Mouse (Mus musculus) E14TG2a.4 (cell line): Measurements from ENCODE around the gene Ndfip2.

ENCODE experiments used
- H3K27me3 ChIP-seq: 2 replicates; pipeline ENCODE4 v1.6.1; 2014; ENCODE audit warnings: low read length, control low read depth; ENCODE audit not compliant: insufficient read depth
- H3K36me3 ChIP-seq: 2 replicates; pipeline ENCODE4 v1.6.1; 2014; ENCODE audit warnings: low read length, control low read depth; ENCODE audit not compliant: insufficient read depth
- H3K4me1 ChIP-seq: replicated peaks from 2 replicates; pipeline ENCODE4 v1.6.1; 2014; ENCODE audit warnings: low read depth, low read length, control low read depth
- H3K4me3 ChIP-seq: replicated peaks from 2 replicates; pipeline ENCODE4 v1.5.1; 2014; ENCODE audit warnings: mild to moderate bottlenecking, low read length
- H3K9me3 ChIP-seq: 2 replicates; pipeline ENCODE4 v1.6.1; 2014; ENCODE audit warnings: low read length, control low read depth
- CTCF ChIP-seq: conservative IDR thresholded peaks from 2 replicates; pipeline ENCODE4 v1.5.1; 2014; ENCODE audit warnings: low read length
- NANOG ChIP-seq: IDR thresholded peaks from 2 replicates; pipeline ENCODE4 v1.6.1; 2014; ENCODE audit warnings: borderline replicate concordance, low read length, mixed read lengths
- POU5F1 ChIP-seq: IDR thresholded peaks from 2 replicates; pipeline ENCODE4 v1.6.1; 2014; ENCODE audit warnings: low read length, borderline replicate concordance

The Ndfip2 gene

DNA sequence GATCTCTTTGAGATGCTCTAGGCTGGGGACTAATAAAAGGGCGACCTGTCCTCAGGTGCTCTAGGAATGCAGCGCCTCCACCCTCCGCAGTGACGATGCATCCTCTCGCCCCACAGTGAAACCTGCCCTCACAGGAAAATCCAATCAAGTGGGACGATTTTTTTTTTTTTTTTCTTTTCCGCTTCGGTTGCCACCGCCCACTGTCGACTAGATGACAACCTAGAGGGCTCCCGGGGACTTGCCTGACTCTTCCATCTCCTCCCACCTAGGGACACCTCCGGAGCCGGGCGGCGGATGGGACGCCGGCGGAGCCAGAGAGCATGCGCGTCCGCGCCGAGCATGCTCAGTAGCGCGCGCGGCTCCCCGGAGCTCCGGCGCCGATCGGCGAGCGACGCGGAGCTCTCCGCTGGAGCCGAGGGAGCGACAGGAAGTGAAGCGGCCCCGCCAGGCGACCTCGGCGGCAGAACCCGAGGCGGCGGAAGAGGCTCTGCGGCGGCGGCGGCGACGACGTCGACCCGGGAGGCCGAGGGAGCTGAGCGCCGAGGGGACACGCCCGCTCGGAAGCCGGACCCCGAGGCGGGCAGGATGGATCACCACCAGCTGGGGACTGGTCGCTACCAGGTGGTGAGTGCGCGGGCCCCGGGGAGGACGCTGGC is at the start of gene Ndfip2:
Gene Ndfip2, plus strand, starts transcription at position 195 of the 656 bp plus-strand sequence.
- Histone ChIP-seq H3K4me3 (peak within 1 kb of the TSS; percentile 91), H3K27me3 (peaks cover 6% of the 10 kb centered on the region; the same call in 1 of the 2 replicates), H3K4me1 (peaks cover 4% of the 10 kb centered on the region), H3K36me3 (no peaks in the 10 kb centered on the region), H3K9me3 (no peaks in the 10 kb centered on the region)
- TF ChIP-seq NANOG = no peak

DNA sequence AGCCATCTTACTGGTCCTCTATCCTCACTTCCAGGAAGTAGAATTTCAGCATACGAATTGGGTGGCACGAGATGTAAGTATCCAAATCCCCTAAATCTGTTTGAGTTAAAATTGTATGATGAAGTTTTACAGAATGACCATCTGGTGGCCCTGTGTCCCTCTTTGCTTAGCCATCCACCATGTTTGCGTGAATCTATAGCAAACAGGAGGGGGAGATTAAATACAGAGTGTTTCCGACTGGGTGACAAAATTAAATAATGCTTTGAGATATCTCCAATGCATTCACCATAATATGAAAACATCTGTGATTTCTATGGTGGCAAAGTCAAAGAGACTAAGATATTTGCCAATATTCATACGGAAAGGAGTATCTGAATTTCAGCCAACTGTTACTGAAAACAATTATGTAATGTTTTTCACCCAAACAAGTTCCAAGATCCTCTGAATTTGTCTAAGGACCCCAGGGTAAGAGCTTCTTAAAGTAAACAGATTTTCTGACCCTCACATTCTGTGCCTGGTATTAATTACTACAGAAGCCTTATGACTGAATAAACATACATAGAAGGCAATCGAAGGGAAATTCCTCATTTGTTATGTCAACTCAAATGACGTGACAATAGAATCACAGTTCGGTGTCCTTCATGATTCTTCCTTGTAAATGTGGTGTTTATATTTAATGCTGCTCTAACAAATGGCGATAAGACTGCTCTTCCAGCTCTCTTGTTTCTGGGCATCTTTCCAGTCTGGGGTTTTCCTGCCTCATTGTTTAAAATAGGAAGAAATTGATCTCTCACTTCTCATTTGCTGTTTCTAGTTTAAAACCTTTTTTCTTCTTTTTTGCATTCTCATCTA is 38.6 kb upstream of the Ndfip2 start:
- Histone ChIP-seq H3K9me3 (peaks cover 18% of the 10 kb centered on the region), H3K36me3 (no peaks in the 10 kb centered on the region), H3K4me1 (peaks cover 4% of the 10 kb centered on the region; the same call in 1 of the 2 replicates), H3K4me3 (no peak overlapping the region), H3K27me3 (no peaks in the 10 kb centered on the region)
- TF ChIP-seq POU5F1 (no peak), NANOG (no peak), CTCF (no peak)

DNA sequence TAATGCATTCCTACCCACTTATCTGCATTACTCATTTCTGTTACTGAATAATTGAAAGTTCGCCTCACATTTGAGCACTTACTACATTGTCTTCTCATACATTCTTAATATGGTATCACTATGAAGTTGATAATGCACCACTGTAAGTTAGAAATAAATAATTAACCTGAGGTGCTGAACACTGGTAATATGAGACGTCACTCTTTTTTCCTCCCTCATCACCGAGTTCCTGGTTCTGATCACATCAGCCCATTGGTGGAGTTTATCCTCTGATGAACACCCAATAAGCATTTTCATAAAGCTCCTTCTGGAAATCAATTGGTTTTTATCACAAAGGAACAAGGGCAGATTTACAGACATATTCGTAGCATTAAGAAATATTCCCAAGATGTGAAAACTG is 36.1 kb upstream of the Ndfip2 start:
- Histone ChIP-seq H3K4me3 (no peak overlapping the region), H3K36me3 (no peaks in the 10 kb centered on the region), H3K4me1 (peaks cover 7% of the 10 kb centered on the region; the same call in 1 of the 2 replicates), H3K9me3 (peaks cover 16% of the 10 kb centered on the region), H3K27me3 (no peaks in the 10 kb centered on the region)
- TF ChIP-seq NANOG = no peak
- no peak for TF ChIP-seq CTCF

DNA sequence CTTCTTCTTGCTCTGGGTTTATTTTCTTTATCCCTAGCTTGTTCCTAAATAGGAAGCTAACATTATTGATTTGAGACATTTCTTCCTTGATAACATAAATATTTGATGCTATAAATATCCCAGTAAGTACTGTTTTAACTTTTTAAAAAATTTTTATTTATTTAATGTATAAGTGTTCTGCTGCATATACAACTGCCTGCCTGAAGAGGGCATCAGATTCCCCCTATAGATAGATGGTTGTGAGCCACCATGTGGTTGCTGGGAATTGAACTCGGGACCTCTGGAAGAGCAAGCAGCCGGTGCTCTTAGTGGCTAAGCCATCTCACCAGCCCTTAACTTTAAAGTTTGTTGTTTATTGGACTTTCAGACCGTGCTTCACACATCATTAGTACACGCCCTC is 32.6 kb upstream of the Ndfip2 start:
- no peaks in the 10 kb centered on the region for H3K36me3 ChIP-seq
- no peaks in the 10 kb centered on the region for H3K27me3 ChIP-seq
- TF ChIP-seq CTCF (peak; percentile 26; the same call in 1 of the 2 replicates), POU5F1 (no peak)
- peaks cover 7% of the 10 kb centered on the region; the same call in 1 of the 2 replicates for H3K4me1 ChIP-seq
- no peak overlapping the region for H3K4me3 ChIP-seq
- H3K9me3 ChIP-seq = no peaks in the 10 kb centered on the region

DNA sequence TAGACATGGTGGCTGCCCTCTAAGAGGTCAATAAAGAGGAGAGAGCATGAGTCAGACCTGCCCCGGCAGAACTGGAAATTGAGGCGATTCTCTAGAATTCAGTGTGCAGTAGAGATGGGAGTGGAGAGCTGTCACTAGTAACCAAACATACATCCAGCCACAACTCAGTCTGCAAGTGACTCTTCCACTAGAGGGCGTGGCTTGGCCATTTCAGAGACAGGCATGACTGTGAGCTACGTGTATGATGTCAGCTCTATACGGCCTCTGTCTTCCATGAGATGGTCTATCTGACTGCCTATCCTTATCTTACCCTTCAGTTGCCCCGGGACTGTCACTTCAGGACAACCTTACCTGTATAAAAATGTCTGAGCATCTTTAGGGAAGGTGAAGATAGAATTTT is 26.0 kb upstream of the Ndfip2 start:
- TF ChIP-seq POU5F1 (no peak), CTCF (0 out of 2 replicates have a peak, but pooled peaks have one; percentile 20), NANOG (no peak)
- no peaks in the 10 kb centered on the region for H3K36me3 ChIP-seq
- no peaks in the 10 kb centered on the region for H3K4me1 ChIP-seq
- H3K27me3 ChIP-seq = no peaks in the 10 kb centered on the region
- H3K4me3 ChIP-seq = no peak overlapping the region
- H3K9me3 ChIP-seq = no peaks in the 10 kb centered on the region

DNA sequence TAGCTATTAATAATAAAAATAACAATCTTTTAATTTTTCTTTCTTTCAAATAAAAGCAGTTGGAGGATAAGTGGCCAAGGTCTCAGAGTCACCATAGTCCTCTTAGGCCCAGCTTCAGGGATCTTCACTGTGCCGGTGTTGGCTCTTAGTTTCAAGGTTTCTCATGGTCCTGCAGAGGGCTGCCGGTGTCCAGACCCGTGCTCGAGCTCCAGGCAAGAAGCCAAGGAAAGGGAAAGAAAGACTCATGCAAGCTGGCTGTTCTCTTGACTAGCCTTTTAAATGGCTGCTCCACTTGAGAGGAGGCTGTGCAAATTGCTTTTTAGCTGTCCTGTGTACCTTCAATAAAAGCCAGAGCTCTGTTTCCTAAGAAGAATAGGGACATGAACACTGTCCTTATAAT is 21.8 kb upstream of the Ndfip2 start:
- Histone ChIP-seq H3K4me3 (no peak overlapping the region), H3K9me3 (no peaks in the 10 kb centered on the region), H3K36me3 (no peaks in the 10 kb centered on the region), H3K27me3 (no peaks in the 10 kb centered on the region), H3K4me1 (no peaks in the 10 kb centered on the region)
- TF ChIP-seq CTCF (no peak), POU5F1 (no peak), NANOG (no peak)

DNA sequence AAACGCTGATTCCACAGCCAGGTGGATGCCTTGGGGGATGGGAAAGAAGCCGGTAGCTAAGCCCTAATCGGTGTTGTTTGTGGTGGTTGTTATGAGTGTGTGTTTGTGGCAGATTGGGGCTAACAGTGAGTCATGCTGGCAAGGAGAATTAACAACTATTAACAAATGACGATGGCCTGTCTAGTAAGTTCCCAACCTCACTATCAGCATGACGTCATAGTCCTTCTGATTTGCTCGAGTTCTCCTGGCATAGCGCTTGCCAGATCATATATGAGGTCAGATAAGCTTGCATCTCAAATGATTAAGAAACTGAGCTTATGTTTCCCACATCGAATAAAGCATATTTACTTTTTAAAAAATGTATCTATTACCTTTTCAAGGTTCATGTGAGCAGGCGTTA is 20.6 kb upstream of the Ndfip2 start:
- TF ChIP-seq CTCF = no peak
- TF ChIP-seq POU5F1 = no peak
- TF ChIP-seq NANOG = no peak
- no peaks in the 10 kb centered on the region for H3K9me3 ChIP-seq
- no peaks in the 10 kb centered on the region for H3K4me1 ChIP-seq

DNA sequence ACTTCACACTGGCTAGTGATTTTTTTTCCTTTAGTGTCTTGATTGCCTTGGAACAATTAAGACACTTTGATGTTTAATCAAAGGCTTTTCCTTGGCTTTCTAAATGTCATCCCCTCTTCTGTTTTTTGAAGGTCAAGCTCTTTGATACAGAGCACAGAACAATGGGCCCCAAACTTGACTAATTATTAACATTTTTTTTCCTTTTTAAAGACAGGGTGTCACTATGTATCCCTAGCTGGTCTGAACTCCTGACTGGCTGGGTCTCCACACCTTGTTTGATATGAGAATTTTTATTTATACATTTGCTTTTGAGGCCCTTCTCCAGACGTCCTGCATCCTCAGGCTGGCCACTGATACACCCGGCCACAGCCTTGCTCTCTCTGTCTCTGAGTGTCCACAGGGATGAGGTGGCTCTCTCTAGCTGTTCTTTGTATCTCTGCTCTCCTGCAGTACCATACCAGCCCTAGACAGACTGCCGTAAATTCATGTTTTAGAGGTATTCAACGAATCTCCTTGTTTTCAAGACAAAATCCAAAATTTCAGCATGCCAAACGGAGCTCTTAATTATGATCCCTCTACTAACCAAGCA is 19.8 kb upstream of the Ndfip2 start:
- no peaks in the 10 kb centered on the region for H3K4me1 ChIP-seq
- no peak for TF ChIP-seq CTCF
- TF ChIP-seq POU5F1 = no peak
- TF ChIP-seq NANOG = no peak
- H3K27me3 ChIP-seq = no peaks in the 10 kb centered on the region

More for the DNA sequence above, 20.6 kb upstream of the Ndfip2 start:
- Histone ChIP-seq H3K4me3 (no peak overlapping the region), H3K27me3 (no peaks in the 10 kb centered on the region), H3K36me3 (no peaks in the 10 kb centered on the region)

More for the DNA sequence above, 19.8 kb upstream of the Ndfip2 start:
- H3K4me3 ChIP-seq = no peak overlapping the region
- no peaks in the 10 kb centered on the region for H3K36me3 ChIP-seq
- no peaks in the 10 kb centered on the region for H3K9me3 ChIP-seq
